Mouse (Mus musculus) midbrain, embryonic 11.5 days (tissue): ENCODE measurements around the gene Msantd1. TPM values are rescaled to one million over a fixed set of nuclear protein-coding genes. Genes with fewer than 3 reads are reported as not detected.
A peak's percentile ranks its signal among the peaks of the same experiment; 100 is the strongest.

Experiments used
- ATAC-seq: fragments of 200-750 bp; cut with Nextera tagmentation; 2 replicates; pipeline ENCODE4 v1.8.0; 2017; ENCODE audit warnings: moderate TSS enrichment, moderate library complexity; ENCODE audit not compliant: low FRiP score
- DNase-seq: peaks from one replicate; pipeline ENCODE4 v3.0.0; 2015; ENCODE audit warnings: low spot score; ENCODE audit errors: missing footprints
- H3K27ac ChIP-seq: fragments of 300-500 bp; sonication (generic); 2 replicates; pipeline ENCODE4 v1.5.1; 2014; ENCODE audit warnings: low read depth, low read length
- H3K27me3 ChIP-seq: fragments of 300-500 bp; sonication (generic); 2 replicates; pipeline ENCODE4 v1.6.1; 2014; ENCODE audit warnings: mild to moderate bottlenecking, low read length, moderate library complexity, mixed read lengths; ENCODE audit not compliant: control insufficient read depth, insufficient read depth
- H3K36me3 ChIP-seq: fragments of 300-500 bp; sonication (generic); 2 replicates; pipeline ENCODE4 v1.6.1; 2014; ENCODE audit warnings: mild to moderate bottlenecking, low read length, moderate library complexity, mixed read lengths; ENCODE audit not compliant: control insufficient read depth, insufficient read depth
- H3K4me1 ChIP-seq: fragments of 300-500 bp; sonication (generic); 2 replicates; pipeline ENCODE4 v1.6.1; 2014; ENCODE audit warnings: low read length; ENCODE audit not compliant: control insufficient read depth, insufficient read depth
- H3K4me2 ChIP-seq: fragments of 300-500 bp; sonication (generic); 2 replicates; pipeline ENCODE4 v1.6.1; 2014; ENCODE audit warnings: mild to moderate bottlenecking, moderate library complexity
- H3K4me3 ChIP-seq: fragments of 300-500 bp; sonication (generic); 2 replicates; pipeline ENCODE4 v1.5.1; 2014; ENCODE audit warnings: low read depth, low read length
- H3K9ac ChIP-seq: fragments of 300-500 bp; sonication (generic); 2 replicates; pipeline ENCODE4 v1.6.1; 2014; ENCODE audit warnings: low read length
- H3K9me3 ChIP-seq: fragments of 300-500 bp; sonication (generic); 2 replicates; pipeline ENCODE4 v1.6.1; 2016; ENCODE audit warnings: low read length; ENCODE audit not compliant: control insufficient read depth
- WGBS: fragments of 180-500 bp; shearing (Covaris S2); extraction: QIAGEN DNeasy Blood & Tissue Kit; methylation state at CpG from one replicate; pipeline ENCODE4 v1.1.7; 2014; 5-methylcytosine and 5-hydroxymethylcytosine counted together
- polyA plus RNA-seq: library from polyadenylated mRNA; unstranded; fragments of >200 nt; fragmentation: Nextera tagmentation; extraction: Ambion mirVana; gene quantifications from 2 replicates; pipeline ENCODE4 v1.2.1, GENCODE M21; 2014

Msantd1 gene
- polyA plus RNA-seq, 1 experiment from 2014 or later, result 1.3 TPM

GRCm38 (mm10) chr5:34902371-34902770, 5.4 kb upstream of the Msantd1 start:
- H3K9me3 ChIP-seq, result no peaks in the 10 kb centered on the region
- no peak for ATAC-seq
- H3K9ac ChIP-seq, result no peak overlapping the region
- H3K4me2 ChIP-seq, result no peak overlapping the region
- H3K4me1 ChIP-seq, result no peaks in the 10 kb centered on the region
- no peak overlapping the region for H3K27ac ChIP-seq
- H3K27me3 ChIP-seq, result no peaks in the 10 kb centered on the region
- no peak overlapping the region for H3K4me3 ChIP-seq
- DNase-seq, result peak; percentile 78
- peaks cover 33% of the 10 kb centered on the region for H3K36me3 ChIP-seq

- Histone ChIP-seq H3K9me3 (no peaks in the 10 kb centered on the region), H3K4me2 (no peak overlapping the region), H3K27ac (no peak overlapping the region), H3K4me1 (no peaks in the 10 kb centered on the region), H3K9ac (no peak overlapping the region), H3K27me3 (no peaks in the 10 kb centered on the region), H3K36me3 (peaks cover 33% of the 10 kb centered on the region), H3K4me3 (no peak overlapping the region)
- DNase-seq, result peak; percentile 44
- ATAC-seq, result no peak
- 93% methylated on average over 5 of the region's 5 CpGs for WGBS
Observed at GRCm38 (mm10) chr5:34902811-34903385, 4.9 kb upstream of the Msantd1 start.

GRCm38 (mm10) chr5:34904412-34904811, 3.4 kb upstream of the Msantd1 start:
- DNase-seq (no peak), ATAC-seq (no peak)
- Histone ChIP-seq H3K9ac (no peak overlapping the region), H3K27me3 (no peaks in the 10 kb centered on the region), H3K4me3 (no peak overlapping the region), H3K4me1 (no peaks in the 10 kb centered on the region), H3K9me3 (no peaks in the 10 kb centered on the region), H3K4me2 (no peak overlapping the region), H3K27ac (no peak overlapping the region), H3K36me3 (peaks cover 34% of the 10 kb centered on the region)

- Histone ChIP-seq H3K27ac (no peak overlapping the region), H3K9me3 (no peaks in the 10 kb centered on the region), H3K4me2 (no peak overlapping the region), H3K4me3 (no peak overlapping the region), H3K36me3 (peaks cover 29% of the 10 kb centered on the region), H3K4me1 (no peaks in the 10 kb centered on the region), H3K9ac (no peak overlapping the region), H3K27me3 (no peaks in the 10 kb centered on the region)
- DNase-seq (no peak), ATAC-seq (no peak)
- WGBS, result 91% methylated on average over 4 of the region's 4 CpGs
Observed at GRCm38 (mm10) chr5:34907230-34907629, 582 bp upstream of the Msantd1 start.

- no peak overlapping the region for H3K4me3 ChIP-seq
- no peak overlapping the region for H3K27ac ChIP-seq
- DNase-seq (no peak), ATAC-seq (no peak)
- H3K27me3 ChIP-seq, result no peaks in the 10 kb centered on the region
- H3K4me2 ChIP-seq, result no peak overlapping the region
- H3K9me3 ChIP-seq, result no peaks in the 10 kb centered on the region
- WGBS, result 81% methylated on average over 9 of the region's 9 CpGs
- no peak overlapping the region for H3K9ac ChIP-seq
- H3K4me1 ChIP-seq, result no peaks in the 10 kb centered on the region
- H3K36me3 ChIP-seq, result peaks cover 25% of the 10 kb centered on the region
Observed at GRCm38 (mm10) chr5:34908726-34909633, 1.2 kb downstream of the Msantd1 start.

GRCm38 (mm10) chr5:34909634-34910503, 2.1 kb downstream of the Msantd1 start:
- DNase-seq (no peak), ATAC-seq (no peak)
- peaks cover 18% of the 10 kb centered on the region for H3K36me3 ChIP-seq
- H3K9ac ChIP-seq, result no peak overlapping the region
- H3K4me3 ChIP-seq, result no peak overlapping the region
- H3K4me1 ChIP-seq, result no peaks in the 10 kb centered on the region
- WGBS, result 100% methylated on average over 1 of the region's 1 CpGs
- no peaks in the 10 kb centered on the region for H3K27me3 ChIP-seq
- H3K9me3 ChIP-seq, result no peaks in the 10 kb centered on the region
- H3K4me2 ChIP-seq, result no peak overlapping the region
- H3K27ac ChIP-seq, result no peak overlapping the region

- Histone ChIP-seq H3K27ac (no peak overlapping the region), H3K27me3 (no peaks in the 10 kb centered on the region), H3K9ac (no peak overlapping the region), H3K9me3 (no peaks in the 10 kb centered on the region), H3K36me3 (peaks cover 13% of the 10 kb centered on the region), H3K4me3 (no peak overlapping the region), H3K4me1 (no peaks in the 10 kb centered on the region), H3K4me2 (no peak overlapping the region)
- WGBS, result 85% methylated on average over 4 of the region's 4 CpGs
- no peak for ATAC-seq
- no peak for DNase-seq
Observed at GRCm38 (mm10) chr5:34910504-34910815, 2.6 kb downstream of the Msantd1 start.

GRCm38 (mm10) chr5:34915801-34916200, 8.0 kb downstream of the Msantd1 start:
- Histone ChIP-seq H3K27me3 (no peaks in the 10 kb centered on the region), H3K36me3 (no peaks in the 10 kb centered on the region), H3K4me1 (peaks cover 4% of the 10 kb centered on the region), H3K4me3 (no peak overlapping the region), H3K4me2 (no peak overlapping the region), H3K9ac (no peak overlapping the region), H3K9me3 (no peaks in the 10 kb centered on the region), H3K27ac (no peak overlapping the region)
- WGBS, result 25% methylated on average over 1 of the region's 1 CpGs
- peak; percentile 62; the same call in 1 of the 2 replicates for ATAC-seq
- peak; percentile 90 for DNase-seq

- peaks cover 4% of the 10 kb centered on the region for H3K4me1 ChIP-seq
- H3K4me3 ChIP-seq, result no peak overlapping the region
- 72% methylated on average over 10 of the region's 10 CpGs for WGBS
- DNase-seq (no peak), ATAC-seq (no peak)
- H3K4me2 ChIP-seq, result no peak overlapping the region
- no peak overlapping the region for H3K27ac ChIP-seq
- no peaks in the 10 kb centered on the region for H3K36me3 ChIP-seq
- H3K9ac ChIP-seq, result no peak overlapping the region
- H3K27me3 ChIP-seq, result no peaks in the 10 kb centered on the region
- H3K9me3 ChIP-seq, result no peaks in the 10 kb centered on the region
Observed at GRCm38 (mm10) chr5:34917234-34917655, 9.4 kb downstream of the Msantd1 start.
